Mouse (Mus musculus) limb, embryonic 13.5 days (tissue): ENCODE data around the gene Dmd. TPM values are rescaled to one million over a fixed set of nuclear protein-coding genes. Genes with fewer than 3 reads are reported as not detected.

Source experiments
- ATAC-seq: fragments of 200-750 bp; cut with Nextera tagmentation; 2 replicates; pipeline ENCODE4 v1.8.0; 2017; ENCODE audit warnings: low read depth, moderate number of reproducible peaks, moderate TSS enrichment; ENCODE audit not compliant: low FRiP score
- H3K27ac ChIP-seq: fragments of 300-500 bp; sonication (generic); 2 replicates; pipeline ENCODE4 v1.5.1; 2015; ENCODE audit warnings: inconsistent platforms, mild to moderate bottlenecking, moderate library complexity
- H3K27me3 ChIP-seq: fragments of 300-500 bp; sonication (generic); 2 replicates; pipeline ENCODE4 v1.6.1; 2015; ENCODE audit warnings: mild to moderate bottlenecking, inconsistent platforms
- H3K36me3 ChIP-seq: fragments of 300-500 bp; sonication (generic); 2 replicates; pipeline ENCODE4 v1.6.1; 2015; ENCODE audit warnings: inconsistent platforms, mild to moderate bottlenecking, moderate library complexity
- H3K4me1 ChIP-seq: fragments of 300-500 bp; sonication (generic); 2 replicates; pipeline ENCODE4 v1.6.1; 2015; ENCODE audit warnings: inconsistent platforms
- H3K4me2 ChIP-seq: fragments of 300-500 bp; sonication (generic); replicated peaks from 2 replicates; pipeline ENCODE4 v1.6.1; 2015; ENCODE audit warnings: inconsistent platforms, mild to moderate bottlenecking, moderate library complexity
- H3K4me3 ChIP-seq: fragments of 300-500 bp; sonication (generic); 2 replicates; pipeline ENCODE4 v1.5.1; 2015; ENCODE audit warnings: moderate library complexity, mild to moderate bottlenecking, inconsistent platforms
- H3K9ac ChIP-seq: fragments of 300-500 bp; sonication (generic); 2 replicates; pipeline ENCODE4 v1.6.1; 2015; ENCODE audit warnings: mild to moderate bottlenecking, inconsistent platforms
- H3K9me3 ChIP-seq: fragments of 300-500 bp; sonication (generic); 2 replicates; pipeline ENCODE4 v1.6.1; 2016; ENCODE audit warnings: inconsistent platforms
- WGBS: fragments of 180-500 bp; shearing (Covaris S2); methylation state at CpG from one replicate; pipeline ENCODE4 v1.1.7; 2015; 5-methylcytosine and 5-hydroxymethylcytosine counted together
- polyA plus RNA-seq: library from polyadenylated mRNA; unstranded; fragments of >200 nt; fragmentation: Nextera tagmentation; extraction: Ambion mirVana; gene quantifications from 2 replicates; pipeline ENCODE4 v1.2.1, GENCODE M21; 2015

The Dmd gene
- polyA plus RNA-seq, 1 experiment from 2014 or later, result 17.5 TPM

DNA sequence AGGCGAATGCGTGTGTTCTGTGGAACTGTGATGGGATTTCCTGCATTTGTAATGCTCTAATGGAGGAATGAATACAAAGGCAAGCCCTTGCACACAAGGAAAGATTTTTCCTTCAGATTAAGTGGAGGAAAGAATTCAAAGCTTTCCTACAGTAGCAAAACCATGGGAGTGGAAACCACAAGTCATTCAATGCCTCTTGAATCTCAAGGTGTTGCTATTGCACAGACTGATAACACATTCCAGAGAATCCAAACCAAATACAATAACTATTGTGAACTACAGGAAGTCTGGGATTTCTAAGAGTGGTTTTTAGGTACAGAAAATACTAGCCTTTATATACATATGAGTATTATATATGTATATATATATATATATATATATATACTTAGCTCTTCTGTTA, 2258.3 kb downstream of the Dmd start:
- WGBS, result 82% methylated on average over 2 of the region's 2 CpGs
- H3K9ac ChIP-seq, result no peak overlapping the region
- no peaks in the 10 kb centered on the region for H3K9me3 ChIP-seq
- H3K4me2 ChIP-seq, result no peak overlapping the region
- ATAC-seq, result no peak
- no peak overlapping the region for H3K27ac ChIP-seq
- 0 out of 2 replicates have a peak, but pooled peaks cover 3% of the 10 kb centered on the region for H3K27me3 ChIP-seq
- no peaks in the 10 kb centered on the region for H3K4me1 ChIP-seq
- no peak overlapping the region for H3K4me3 ChIP-seq
- H3K36me3 ChIP-seq, result no peaks in the 10 kb centered on the region

GRCm38 (mm10) chrX:85226883-85227282, 2278.2 kb downstream of the Dmd start:
- Histone ChIP-seq H3K9ac (no peak overlapping the region), H3K4me3 (no peak overlapping the region), H3K27me3 (no peaks in the 10 kb centered on the region), H3K4me2 (no peak overlapping the region), H3K9me3 (no peaks in the 10 kb centered on the region), H3K27ac (no peak overlapping the region), H3K4me1 (no peaks in the 10 kb centered on the region), H3K36me3 (no peaks in the 10 kb centered on the region)
- no peak for ATAC-seq

DNA sequence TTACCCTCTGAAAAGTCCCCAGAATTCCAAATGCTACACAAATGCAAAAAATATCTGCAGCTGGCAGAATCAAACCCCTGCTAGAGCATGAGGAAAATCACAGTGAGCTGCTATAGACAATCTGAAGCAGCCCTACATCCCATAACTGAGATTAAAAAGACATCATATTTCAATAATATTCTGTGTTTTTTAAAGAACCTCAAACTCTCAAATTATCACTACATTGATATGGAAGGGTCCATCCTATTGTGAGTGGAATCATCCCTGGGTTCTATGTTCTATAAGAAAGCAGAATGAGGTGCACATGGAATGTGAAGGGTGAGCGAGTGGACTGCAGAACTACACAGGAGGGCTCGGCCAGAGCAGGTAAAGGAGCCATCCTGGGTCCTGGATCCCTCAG, 2300.7 kb downstream of the Dmd start, which contains the start of gene Fthl17a:
Gene Fthl17a (plus strand): TSS at position 301 of the 400 bp plus-strand sequence.
- no peak for ATAC-seq
- 84% methylated on average over 2 of the region's 2 CpGs for WGBS
- H3K4me1 ChIP-seq, result no peaks in the 10 kb centered on the region
- no peaks in the 10 kb centered on the region for H3K36me3 ChIP-seq
- no peaks in the 10 kb centered on the region for H3K27me3 ChIP-seq
- H3K4me3 ChIP-seq, result no peak within 1 kb of the TSS
- no peak within 1 kb of the TSS for H3K9ac ChIP-seq
- no peaks in the 10 kb centered on the region for H3K9me3 ChIP-seq
- H3K4me2 ChIP-seq, result no peak within 1 kb of the TSS
- no peak within 1 kb of the TSS for H3K27ac ChIP-seq
